Mouse (Mus musculus): Measurements from ENCODE around the gene Padi3.

Gene Padi3

DNA sequence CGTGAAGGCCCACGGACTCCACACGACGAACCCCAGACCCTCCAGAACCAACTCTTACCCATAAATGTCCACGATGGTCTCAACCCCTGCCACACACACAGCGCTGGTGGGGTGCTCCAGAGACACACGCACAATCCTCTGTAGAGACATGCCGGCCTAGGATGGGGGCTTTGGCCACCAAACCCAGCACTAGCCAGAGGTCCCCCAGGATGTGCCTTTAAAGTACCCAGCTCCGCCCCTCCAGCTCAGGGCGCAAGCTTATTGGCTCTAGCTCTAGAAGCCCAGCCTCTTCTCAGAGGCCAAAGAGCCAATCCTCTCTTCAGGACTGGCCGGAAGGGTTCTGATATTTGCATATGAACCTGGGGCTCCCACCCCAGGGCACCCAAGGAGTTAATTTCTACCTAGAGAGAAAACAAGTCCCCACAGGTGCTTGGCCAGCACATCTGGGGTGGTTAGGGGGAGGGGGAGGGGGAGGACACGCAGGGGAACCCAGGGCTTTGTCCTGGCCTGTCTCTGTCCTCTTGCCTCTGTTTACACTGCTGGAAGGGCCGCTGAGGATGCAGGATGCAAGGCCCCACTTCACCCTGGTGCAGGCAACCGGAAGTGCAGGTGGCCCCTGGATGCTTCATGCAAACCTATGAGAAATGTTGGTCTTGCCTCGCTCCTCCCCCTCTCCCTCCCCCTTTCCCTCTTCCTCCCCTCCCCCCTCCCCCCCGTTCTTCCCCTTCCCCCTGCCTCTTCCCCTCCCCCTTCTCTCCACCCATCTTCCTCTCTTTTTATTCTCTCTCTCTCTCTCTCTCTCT lies at the start of gene Padi3:
Padi3 (minus strand) TSS at position 191 of the 803 bp plus-strand sequence.
- DNase-seq (ENCODE audit: low spot score), result no peak

DNA sequence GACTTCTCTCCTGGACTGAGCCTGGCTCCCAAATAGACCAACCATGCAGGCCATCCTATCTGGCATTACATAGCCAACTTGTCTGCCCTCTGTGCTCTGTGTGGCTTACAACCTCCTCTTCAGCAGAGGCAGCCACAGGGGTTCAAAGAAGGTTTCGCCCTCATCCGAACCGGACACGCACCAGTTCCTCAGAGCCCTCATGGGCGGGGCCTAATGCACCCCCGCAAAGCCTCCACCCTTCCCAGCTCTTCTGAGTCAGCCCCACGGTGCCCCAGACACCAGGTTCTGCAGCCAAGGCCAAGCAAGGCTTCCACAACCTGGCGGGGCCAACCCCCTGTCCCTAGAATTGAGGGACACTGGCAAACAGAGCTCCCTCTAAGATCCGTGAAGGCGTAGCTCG lies 48.8 kb upstream of the Padi3 start:
- DNase-seq (ENCODE audit: low spot score), result no peak

DNA sequence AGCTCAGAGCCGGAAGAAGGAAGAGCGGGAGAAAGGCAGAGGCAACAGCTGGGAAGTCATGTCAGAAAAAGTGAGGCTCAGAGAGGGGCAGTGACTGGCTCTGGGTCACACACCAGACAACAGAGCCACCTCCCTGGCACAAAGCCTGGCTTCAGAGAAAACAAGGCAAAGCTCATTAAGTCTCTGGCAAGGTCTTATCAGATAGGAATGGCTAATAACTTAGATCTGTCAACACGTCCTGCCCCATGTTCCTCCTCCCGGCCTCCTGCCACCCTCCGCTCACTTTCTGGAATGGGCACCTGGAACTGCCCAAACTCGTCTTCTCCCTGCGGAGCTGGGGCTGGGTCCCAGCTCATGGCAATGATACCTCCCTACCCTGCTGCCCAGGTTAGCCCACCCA lies 47.4 kb upstream of the Padi3 start:
- DNase-seq (ENCODE audit: low spot score), result no peak

DNA sequence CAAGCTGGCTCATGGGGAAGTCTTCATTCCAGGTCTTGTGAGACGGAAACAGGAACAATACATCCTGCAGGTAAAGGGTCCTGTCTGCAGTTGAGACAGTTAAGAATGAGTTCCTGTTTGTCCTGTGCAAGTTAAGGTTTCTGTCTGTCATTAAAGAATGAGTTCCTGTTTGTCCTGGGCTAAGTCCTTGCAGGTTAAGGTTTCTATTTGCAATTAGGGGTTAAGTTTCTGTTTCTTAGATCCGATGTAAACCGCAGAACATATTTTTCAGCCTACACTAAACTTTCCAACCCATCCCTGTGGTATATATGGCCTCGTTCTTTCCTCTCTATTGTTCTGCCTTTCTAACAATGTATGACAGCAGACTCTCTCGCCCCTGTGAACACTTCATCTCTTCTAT lies 46.6 kb upstream of the Padi3 start:
- DNase-seq (ENCODE audit: low spot score), result no peak

DNA sequence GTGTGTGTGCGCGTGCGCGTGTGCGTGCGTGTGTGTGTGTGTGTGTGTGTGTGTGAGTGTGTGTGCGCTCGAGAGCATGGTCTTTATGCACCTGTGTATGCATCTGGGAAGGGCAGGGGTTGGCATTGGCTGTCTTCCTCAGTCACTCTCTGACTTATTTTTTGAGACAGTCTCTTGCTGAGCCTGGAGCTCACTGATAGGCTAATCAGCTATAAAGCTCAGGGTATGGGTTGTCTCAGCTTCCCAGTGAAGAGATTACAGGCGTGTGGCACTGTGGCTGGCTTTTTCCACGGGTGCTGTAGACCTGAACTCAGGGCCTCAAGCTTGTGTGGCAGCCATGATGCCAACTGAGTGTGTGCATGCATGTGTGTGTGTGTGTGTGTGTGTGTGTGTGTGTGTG lies 44.7 kb upstream of the Padi3 start:
- DNase-seq (ENCODE audit: low spot score), result no peak

DNA sequence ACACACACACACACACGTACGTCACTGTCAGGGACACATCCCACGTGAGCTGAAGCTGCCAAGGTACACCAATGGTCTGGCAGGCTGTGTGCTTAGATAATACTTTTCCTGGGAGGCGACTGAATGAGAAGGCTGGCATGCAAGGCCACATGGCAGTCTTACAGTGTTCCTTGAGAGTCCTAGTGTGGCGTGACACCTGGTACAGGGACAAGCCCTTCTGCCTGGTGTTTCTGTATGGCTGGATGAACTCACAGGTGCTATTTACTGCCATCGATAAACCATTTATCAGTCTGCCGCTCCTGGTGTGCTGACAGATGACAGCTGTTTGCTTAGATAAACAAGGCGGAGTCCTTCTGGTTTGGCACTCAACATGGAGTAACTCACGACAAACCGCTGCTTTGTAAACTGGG lies 44.0 kb upstream of the Padi3 start:
- no peak for DNase-seq (ENCODE audit: low spot score)

DNA sequence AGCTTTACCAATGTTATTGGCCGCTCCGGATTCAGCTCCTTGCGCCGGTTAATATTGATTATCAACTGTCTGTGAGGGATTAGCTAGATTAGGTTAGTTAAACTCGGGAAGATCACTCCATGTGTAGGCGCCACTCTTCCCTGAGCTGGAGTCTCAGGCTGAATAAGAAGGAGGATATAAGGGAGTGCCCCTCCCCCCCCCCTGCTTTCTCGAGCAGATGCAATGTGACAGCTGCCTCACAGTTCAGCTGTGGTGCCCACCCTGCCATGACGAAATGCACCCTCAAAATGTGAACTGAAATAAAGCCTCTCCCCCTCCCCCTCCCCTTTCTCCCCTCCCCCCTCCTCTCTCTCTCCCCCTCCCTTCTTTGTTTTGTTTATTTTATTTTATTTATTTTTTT lies 43.2 kb upstream of the Padi3 start:
- DNase-seq (ENCODE audit: low spot score), result no peak

DNA sequence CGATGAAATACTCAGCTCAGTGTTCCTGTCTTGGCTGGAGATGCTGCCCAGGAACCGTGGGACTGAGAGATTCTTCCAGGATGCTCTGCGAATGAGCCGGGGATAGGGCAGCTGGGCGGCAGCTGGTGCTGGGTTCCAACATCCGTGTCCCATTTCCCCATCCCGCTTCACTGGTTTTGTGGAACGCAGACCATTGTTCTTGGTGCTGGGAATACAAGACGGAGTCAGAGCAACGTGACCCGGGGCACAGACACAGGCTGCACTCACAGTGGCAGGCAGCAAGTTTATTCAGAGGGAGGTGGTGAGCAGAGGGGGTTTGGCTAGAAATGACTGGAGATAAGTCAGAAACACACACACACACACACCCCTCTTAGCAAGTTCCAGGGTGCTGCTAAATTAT lies 38.9 kb upstream of the Padi3 start:
- DNase-seq (ENCODE audit: low spot score), result no peak

DNA sequence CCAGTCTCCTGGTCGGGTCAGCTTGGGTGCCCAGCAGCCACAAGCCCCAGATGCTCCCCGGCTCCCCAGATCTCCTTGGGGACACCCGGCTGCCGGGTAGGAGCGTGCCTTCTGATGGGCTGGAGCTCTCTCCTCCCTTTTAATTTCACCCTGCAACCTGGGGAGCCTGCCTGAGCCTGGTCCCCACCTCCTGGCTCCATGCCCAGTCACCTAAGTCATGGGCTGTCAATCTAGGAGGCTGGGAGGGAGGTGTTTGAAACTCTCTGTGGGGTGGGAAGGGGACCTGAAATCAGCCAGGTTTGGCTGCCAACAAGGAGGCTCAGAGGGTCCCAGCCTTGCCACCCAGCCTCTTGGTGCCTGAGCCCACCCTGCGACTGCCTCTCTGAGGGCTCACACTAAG lies 35.2 kb upstream of the Padi3 start, which contains the start of gene Padi1:
Padi1 (minus strand) TSS at position 113 of the 400 bp plus-strand sequence.
- no peak for DNase-seq (ENCODE audit: low spot score)

DNA sequence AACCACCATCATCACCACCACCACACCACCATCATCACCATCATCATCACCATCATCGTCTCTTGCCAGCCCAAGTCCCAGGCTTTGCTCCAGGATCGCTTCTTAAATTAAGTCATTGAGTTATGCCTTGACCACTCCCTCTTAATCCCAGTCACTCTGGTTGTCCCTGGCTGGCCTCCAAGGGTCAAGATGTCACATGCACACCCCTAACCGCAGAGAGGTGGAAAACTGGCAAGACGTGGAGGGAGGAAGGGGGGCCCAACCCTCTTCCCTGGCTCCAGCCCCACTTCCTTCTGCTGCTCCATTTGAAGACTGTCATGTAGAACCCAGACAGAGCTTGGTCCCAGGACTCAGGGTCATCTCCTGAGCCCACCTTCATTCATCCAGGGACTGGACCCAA lies 34.5 kb upstream of the Padi3 start:
- peak; percentile 28 for DNase-seq (ENCODE audit: low spot score)

DNA sequence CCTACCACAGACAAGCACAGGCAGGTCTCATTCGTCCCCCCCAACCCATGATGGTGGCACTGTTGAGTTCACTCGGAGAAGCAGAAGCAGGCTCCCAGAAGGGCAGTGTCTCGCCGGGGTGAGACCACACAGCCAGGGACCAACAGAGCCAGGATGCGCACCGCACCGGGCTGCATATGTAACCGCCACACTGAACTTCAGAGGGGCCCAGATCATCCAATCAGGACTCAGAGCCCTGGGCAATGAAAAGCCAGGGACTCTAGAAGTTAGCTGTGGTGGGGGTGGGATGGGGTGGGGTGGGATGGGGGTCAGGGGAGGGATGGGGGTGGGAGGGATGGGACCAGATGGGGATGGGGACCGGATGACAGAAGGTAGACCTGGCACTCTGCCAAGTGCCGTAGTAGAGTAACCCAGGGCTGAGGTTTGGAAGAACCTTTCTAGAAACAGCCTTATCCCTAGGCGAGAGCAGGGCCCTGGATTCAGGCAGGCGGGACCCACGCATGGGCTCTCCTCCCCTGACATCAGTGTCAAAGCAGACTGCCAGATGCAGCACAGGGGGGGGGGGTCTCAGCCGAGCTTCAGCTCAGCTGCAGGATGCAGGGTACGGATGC lies 33.3 kb upstream of the Padi3 start:
- DNase-seq (ENCODE audit: low spot score), result no peak

DNA sequence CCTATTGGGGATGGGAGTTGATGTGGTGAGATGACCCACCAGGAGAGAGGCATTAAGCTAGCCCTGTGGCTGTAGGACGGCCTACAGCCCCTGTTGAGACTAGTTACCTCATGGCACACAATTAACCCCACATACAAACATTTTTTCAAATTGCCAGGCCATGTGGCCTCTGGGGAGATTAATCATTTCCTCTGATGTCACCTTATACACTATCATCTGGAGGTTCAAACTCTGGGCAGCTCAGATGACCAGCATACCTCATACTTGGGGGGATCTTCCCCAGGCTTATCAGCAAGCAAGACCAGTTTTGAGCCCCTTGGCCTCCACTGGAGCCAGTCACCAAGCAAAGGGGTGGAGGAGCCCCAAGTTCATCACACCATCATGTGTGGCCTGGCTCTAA lies 32.5 kb upstream of the Padi3 start:
- no peak for DNase-seq (ENCODE audit: low spot score)

DNA sequence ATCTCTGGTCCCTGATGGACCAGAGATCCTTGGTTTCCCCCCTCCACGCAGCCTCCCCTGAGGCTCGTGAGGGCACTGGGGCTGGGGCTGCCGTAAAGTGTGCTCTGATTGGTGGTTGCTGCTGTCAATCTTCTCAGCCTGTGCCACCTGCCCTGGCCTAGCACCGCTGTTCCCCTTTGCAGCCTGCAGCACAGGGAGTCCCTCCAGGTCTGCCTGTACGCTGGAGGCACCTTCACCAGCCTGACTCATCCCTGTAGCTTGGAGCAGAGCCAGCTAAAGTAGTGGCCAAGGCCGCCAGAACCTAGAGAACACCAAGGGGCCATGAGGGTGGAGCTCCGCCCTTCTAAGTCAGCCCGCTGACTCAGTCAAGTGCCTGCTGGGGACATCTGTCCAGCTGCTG lies 27.4 kb upstream of the Padi3 start:
- DNase-seq (ENCODE audit: low spot score), result no peak

DNA sequence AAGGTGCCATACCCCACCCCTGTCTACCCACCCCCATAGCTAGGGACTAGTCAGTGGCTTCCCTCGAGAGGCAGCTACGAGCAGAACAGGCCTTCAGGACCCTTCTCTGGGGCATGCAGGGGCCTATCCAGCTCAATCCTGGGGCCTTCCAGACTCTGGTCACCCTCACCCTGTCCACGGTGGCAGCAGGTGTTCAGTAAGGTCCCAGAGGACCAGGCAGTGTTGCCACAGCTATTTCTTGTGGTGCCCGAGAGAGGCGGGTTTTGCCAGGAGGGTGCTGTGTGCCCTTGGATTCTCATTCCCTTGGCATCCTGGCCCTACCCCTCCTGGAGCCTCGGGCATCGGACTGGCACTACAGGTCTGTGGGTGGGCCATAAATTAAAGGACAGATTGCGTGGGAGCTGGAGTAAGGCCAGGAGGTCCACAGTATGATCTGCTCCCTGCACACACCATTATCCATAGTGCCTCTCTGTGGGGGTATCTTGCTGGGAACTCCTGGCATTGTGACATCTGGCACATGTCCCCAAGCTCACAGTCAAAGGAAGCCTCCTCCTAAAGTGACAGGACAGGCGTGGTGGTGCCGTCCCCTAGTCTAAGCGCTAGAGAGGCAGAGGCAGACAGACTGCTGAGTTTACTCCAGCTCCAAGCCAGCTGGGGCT lies 25.9 kb upstream of the Padi3 start:
- no peak for DNase-seq (ENCODE audit: low spot score)

DNA sequence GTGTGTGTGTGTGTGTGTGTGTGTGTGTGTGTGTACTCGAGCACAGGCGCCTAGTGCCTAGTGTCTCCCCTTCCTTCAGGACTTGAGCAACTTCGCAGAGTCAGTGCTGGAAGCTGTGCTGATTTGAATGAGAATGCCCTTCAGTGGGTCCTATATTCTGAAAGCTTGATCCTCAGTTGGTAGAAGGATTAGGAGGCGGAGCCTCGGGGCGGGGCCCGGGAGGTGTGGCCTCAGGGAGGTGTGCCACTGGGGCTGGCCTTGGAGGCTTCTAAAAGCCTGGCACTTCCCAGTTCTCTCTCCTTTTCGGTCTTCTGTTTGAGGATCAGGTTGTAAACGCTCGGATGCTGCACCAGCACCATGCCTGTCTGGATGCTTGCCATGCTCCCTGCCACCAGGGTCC lies 25.2 kb upstream of the Padi3 start:
- DNase-seq (ENCODE audit: low spot score), result no peak

DNA sequence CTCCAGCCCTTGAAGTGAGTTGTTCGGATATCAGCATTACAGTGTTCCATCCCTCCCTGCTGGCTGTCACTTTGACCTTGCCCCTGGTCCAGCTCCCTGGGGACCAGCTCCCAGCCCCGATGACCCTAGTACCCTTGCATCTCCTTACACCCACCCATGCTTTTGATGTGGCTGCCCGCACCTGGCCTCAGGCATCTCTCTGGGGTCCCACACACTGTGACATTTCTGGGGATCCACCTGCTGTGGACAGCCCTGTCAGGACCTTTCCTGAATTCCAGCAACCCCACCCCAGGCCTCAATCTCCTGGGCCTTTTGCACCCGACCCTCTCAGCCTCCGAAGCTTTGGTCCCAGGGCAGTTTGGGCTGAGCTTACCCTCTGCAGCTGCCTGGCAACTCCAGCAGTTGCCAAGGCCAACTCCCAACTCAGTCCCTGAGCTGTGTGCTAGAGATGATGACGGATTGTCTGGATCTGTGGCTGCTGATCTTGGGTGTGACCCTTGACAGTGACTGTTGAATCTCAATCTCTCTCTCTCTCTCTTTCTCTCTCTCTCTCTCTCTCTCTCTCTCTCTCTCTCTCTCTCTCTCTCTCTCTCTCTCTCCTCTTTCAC lies 24.0 kb upstream of the Padi3 start:
- no peak for DNase-seq (ENCODE audit: low spot score)

DNA sequence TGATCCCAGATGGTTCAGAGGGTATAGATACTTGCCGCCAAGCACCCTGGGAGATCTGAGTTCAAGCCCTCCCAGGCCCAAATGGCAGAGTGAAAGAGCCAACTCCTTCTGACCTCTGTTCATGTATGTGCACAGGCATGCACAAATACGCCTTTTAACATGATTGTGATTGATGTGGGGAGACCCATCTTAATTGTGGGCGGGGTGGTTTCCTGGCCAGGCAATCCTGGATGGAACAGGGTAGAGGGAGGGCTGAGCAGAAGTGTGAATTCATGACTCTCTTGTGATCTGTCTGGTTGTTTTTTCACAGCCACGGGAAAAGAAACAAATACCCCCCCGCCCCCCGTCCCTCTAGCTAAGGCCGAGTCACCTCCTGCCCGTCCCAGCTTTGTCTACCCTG lies 22.4 kb upstream of the Padi3 start:
- DNase-seq (ENCODE audit: low spot score), result no peak

DNA sequence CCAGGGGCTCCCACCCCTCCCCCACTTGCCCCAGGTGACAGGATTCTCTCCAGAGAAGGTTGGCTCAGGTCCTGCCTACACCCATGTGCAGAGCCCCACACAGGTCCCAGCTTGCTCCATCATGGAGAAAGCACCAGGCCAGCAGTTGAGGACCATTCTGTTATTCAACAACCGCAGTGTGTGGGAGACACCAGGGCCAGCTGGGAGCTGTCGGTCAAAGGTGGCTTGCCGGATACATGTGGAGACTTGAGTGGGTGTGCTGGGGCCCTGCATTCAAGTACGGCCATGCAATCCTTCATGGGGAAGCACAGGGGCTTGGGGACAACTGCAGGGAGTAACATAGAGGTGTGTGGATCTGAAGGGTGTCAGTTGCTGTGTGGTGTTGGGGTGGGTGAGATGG lies 21.4 kb upstream of the Padi3 start:
- DNase-seq (ENCODE audit: low spot score), result no peak

DNA sequence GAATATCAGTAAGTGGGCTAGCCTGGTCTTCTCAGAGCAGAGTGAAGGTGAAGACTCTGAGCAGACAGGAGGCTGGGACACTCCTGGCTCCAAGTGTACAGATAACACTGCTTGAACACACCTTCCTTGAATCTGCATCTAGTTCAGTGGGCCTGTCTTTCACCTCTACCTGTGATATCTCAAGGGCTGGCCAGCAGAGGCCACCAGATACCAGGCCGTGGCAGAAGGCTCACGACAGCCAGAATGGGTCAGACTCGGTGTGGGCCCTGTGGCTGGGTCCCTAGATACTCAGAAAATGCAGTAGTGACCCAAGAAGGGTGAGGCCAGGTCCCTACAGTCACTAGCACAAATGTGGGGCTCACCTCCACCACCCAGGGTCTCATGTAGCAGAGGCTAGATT lies 16.8 kb upstream of the Padi3 start:
- DNase-seq (ENCODE audit: low spot score), result no peak

DNA sequence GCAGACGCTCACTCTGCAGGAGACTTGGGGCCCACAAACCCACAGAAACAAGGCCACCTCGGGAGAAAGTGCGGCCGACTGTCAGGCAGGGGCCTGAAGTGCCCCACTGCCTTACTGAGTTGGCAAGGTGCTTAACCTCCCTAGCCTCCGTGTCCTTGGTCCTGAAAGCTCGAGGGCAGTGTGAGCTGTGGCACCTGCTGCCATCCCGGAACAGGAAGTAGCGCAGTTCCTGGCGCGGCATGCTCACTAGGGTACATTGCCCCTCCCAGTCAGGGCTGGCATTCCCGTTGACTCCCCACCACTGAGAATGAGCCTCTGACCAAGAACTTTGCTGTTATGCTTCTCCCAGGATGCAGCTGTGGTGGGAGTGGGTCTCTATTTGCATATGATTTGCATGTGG lies 15.5 kb upstream of the Padi3 start:
- DNase-seq (ENCODE audit: low spot score), result no peak

DNA sequence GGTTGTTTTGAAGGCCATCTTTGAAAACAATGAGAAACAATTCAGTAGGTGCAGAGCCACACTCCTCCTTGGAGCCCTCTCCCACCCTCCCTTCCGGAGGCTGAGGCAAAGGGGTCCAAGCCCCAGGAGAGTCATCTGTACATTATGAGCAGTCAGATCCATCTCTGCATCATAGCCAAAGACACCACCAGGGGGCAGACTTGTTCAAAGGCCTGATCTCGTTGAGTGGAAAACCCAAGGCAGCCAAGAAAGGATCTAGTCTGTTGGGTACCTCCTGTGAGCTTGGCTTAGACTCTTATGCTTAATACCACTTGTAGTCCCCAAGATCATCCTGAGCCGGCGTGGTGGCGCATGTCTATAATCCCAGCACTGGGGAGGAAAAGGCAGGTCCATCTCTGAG lies 11.5 kb upstream of the Padi3 start:
- peak; percentile 37 for DNase-seq (ENCODE audit: low spot score)

DNA sequence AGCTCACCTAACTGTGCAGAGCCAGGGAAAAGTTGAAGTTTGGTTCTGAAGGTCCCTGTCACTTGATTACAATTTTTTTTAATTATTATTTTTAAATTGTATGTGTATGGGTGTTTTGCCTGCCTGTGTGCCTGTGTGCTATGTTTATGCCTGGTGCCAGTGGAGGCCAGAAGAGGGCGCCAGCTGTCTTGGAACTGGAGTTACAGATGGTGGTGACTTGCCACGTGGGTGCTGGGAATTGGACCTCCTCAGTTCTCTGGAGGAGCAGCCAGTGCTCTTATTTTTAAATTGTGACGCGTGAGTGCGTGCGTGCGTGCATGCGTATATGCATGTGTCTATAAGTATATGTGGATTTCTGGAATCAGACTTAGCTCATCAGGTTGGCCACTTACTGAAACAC lies 7.0 kb upstream of the Padi3 start:
- no peak for DNase-seq (ENCODE audit: low spot score)
